Mouse (Mus musculus): ENCODE measurements around the gene Prickle3. TPM values are rescaled to one million over a fixed set of nuclear protein-coding genes. Genes with fewer than 3 reads are reported as not detected.
A peak's percentile ranks its signal among the peaks of the same experiment; 100 is the strongest.

Prickle3 gene
- total and polyA plus RNA-seq, 3 experiments = 1.2 to 3.3 TPM; not detected in 1

GRCm38 (mm10) chrX:7675001-7675380 is 17.9 kb downstream of the Prickle3 start:
- TF ChIP-seq MEF2A (IDR thresholded peaks at IDR 0.05; ENCODE audit: extremely low read depth, insufficient replicate concordance, low read depth, low read length, poor library complexity, severe bottlenecking) (no peak), GATA1 (IDR thresholded peaks at IDR 0.05; ENCODE audit: low read depth, low read length) (0 out of 2 replicates have a peak, but pooled peaks have one; percentile 22), RAD21 (IDR thresholded peaks at IDR 0.05; ENCODE audit: low read depth, low read length) (peak; percentile 13), CTCF (IDR thresholded peaks at IDR 0.05 in 2 of 3, conservative IDR thresholded peaks at IDR 0.05 in 1 of 3; ENCODE audit: control insufficient read depth in 1 of 3, insufficient read depth in 1 of 3, low read depth in 2 of 3, low read length in 3 of 3, poor library complexity in 1 of 3, severe bottlenecking in 1 of 3) (peak in 1 of 3 experiments; percentile 31; a peak in 4 of 6 replicates), USF1 (IDR thresholded peaks at IDR 0.05; ENCODE audit: low read depth, low read length) (peak; percentile 57; the same call in 1 of the 2 replicates)
- H3K9ac ChIP-seq (ENCODE audit: control insufficient read depth, low read depth, low read length, poor library complexity, severe bottlenecking) = peak overlapping the region; percentile 82
- no peaks in the 10 kb centered on the region for H3K27me3 ChIP-seq (ENCODE audit: control insufficient read depth in 1 of 2, insufficient read depth in 2 of 2, low read length in 2 of 2)
- H3K36me3 ChIP-seq (ENCODE audit: control insufficient read depth in 1 of 2, insufficient read depth in 2 of 2, low read length in 2 of 2) = peaks cover 0 to 22% of the 10 kb centered on the region in 2 experiments; a peak in 2 of 4 replicates
- peaks cover 9 to 27% of the 10 kb centered on the region in 2 experiments for H3K4me1 ChIP-seq (ENCODE audit: control insufficient read depth in 1 of 2, insufficient read depth in 2 of 2, low read length in 2 of 2)
- H3K4me3 ChIP-seq (ENCODE audit: control insufficient read depth in 1 of 2, insufficient read depth in 1 of 2, low read depth in 2 of 2, low read length in 2 of 2) = peak overlapping the region; percentile 67 to 81
- H3K9me3 ChIP-seq (replicated peaks; ENCODE audit: insufficient read depth, low read length) = no peaks in the 10 kb centered on the region
- peak; percentile 72 for DNase-seq (ENCODE audit: low read depth, low spot score)
- peak overlapping the region; percentile 95 for H3K27ac ChIP-seq (ENCODE audit: control insufficient read depth, low read depth, low read length)
- peaks cover 4% of the 10 kb centered on the region; the same call in 1 of the 2 replicates for H3K79me2 ChIP-seq (ENCODE audit: control insufficient read depth, insufficient read depth, low read length, poor library complexity)

GRCm38 (mm10) chrX:7678986-7679385 is 21.9 kb downstream of the Prickle3 start:
- H3K4me3 ChIP-seq (ENCODE audit: control insufficient read depth in 1 of 2, insufficient read depth in 1 of 2, low read depth in 2 of 2, low read length in 2 of 2) = peak overlapping the region; percentile 54 to 67; a peak in 3 of 4 replicates
- no peak overlapping the region for H3K27ac ChIP-seq (ENCODE audit: control insufficient read depth, low read depth, low read length)
- peaks cover 1% of the 10 kb centered on the region; the same call in 1 of the 2 replicates for H3K79me2 ChIP-seq (ENCODE audit: control insufficient read depth, insufficient read depth, low read length, poor library complexity)
- H3K27me3 ChIP-seq (ENCODE audit: control insufficient read depth in 1 of 2, insufficient read depth in 2 of 2, low read length in 2 of 2) = peaks cover 0 to 4% of the 10 kb centered on the region in 2 experiments
- no peaks in the 10 kb centered on the region for H3K9me3 ChIP-seq (replicated peaks; ENCODE audit: insufficient read depth, low read length)
- H3K36me3 ChIP-seq (ENCODE audit: control insufficient read depth in 1 of 2, insufficient read depth in 2 of 2, low read length in 2 of 2) = peaks cover 0 to 3% of the 10 kb centered on the region in 2 experiments; a peak in 1 of 4 replicates
- peaks cover 0 to 6% of the 10 kb centered on the region in 2 experiments; a peak in 1 of 4 replicates for H3K4me1 ChIP-seq (ENCODE audit: control insufficient read depth in 1 of 2, insufficient read depth in 2 of 2, low read length in 2 of 2)
- H3K9ac ChIP-seq (ENCODE audit: control insufficient read depth, low read depth, low read length, poor library complexity, severe bottlenecking) = no peak overlapping the region
- peak; percentile 15 for TF ChIP-seq RAD21 (IDR thresholded peaks at IDR 0.05; ENCODE audit: low read depth, low read length)
- TF ChIP-seq CTCF (IDR thresholded peaks at IDR 0.05 in 2 of 3, conservative IDR thresholded peaks at IDR 0.05 in 1 of 3; ENCODE audit: control insufficient read depth in 1 of 3, insufficient read depth in 1 of 3, low read depth in 2 of 3, low read length in 3 of 3, poor library complexity in 1 of 3, severe bottlenecking in 1 of 3) = peak in 1 of 3 experiments; percentile 47; a peak in 2 of 6 replicates
- peak; percentile 17; the same call in 1 of the 2 replicates for TF ChIP-seq MXI1 (IDR thresholded peaks at IDR 0.05; ENCODE audit: low read depth, low read length)
- TF ChIP-seq BHLHE40 (IDR thresholded peaks at IDR 0.05; ENCODE audit: borderline replicate concordance, low read depth, low read length) = no peak
- TF ChIP-seq SMC3 (IDR thresholded peaks at IDR 0.05; ENCODE audit: low read depth, low read length) = peak; percentile 37
- 0 out of 2 replicates have a peak, but pooled peaks have one; percentile 55 for TF ChIP-seq CHD1 (IDR thresholded peaks at IDR 0.05; ENCODE audit: low read depth, low read length)
- TF ChIP-seq MEF2A (IDR thresholded peaks at IDR 0.05; ENCODE audit: extremely low read depth, insufficient replicate concordance, low read depth, low read length, poor library complexity, severe bottlenecking) = no peak
- no peak for TF ChIP-seq ZC3H11A (IDR thresholded peaks at IDR 0.05; ENCODE audit: low read depth, low read length)
- peak; percentile 54 for DNase-seq (ENCODE audit: low read depth, low spot score)

Data from MEL (cell line).